Mouse (Mus musculus) E14TG2a.4 (cell line): ENCODE results near the gene Nomo1.
A peak's percentile ranks its signal among the peaks of the same experiment; 100 is the strongest.

Experiments
- CTCF ChIP-seq: conservative IDR thresholded peaks from 2 replicates; pipeline ENCODE4 v1.5.1; 2014; ENCODE audit warnings: low read length
- NANOG ChIP-seq: IDR thresholded peaks from 2 replicates; pipeline ENCODE4 v1.6.1; 2014; ENCODE audit warnings: borderline replicate concordance, low read length, mixed read lengths
- POU5F1 ChIP-seq: IDR thresholded peaks from 2 replicates; pipeline ENCODE4 v1.6.1; 2014; ENCODE audit warnings: low read length, borderline replicate concordance

- TF ChIP-seq CTCF, result peak; percentile 84
- no peak for TF ChIP-seq POU5F1
- no peak for TF ChIP-seq NANOG
Measured at GRCm38 (mm10) chr7:46096136-46096535, 62.6 kb downstream of the Nomo1 start.
